Mouse (Mus musculus) forelimb bud, embryonic 11.5 days (tissue): ENCODE data around the gene Klra3.
"Not testable (repeated sequence)": the region's sequence is repeated elsewhere in the genome, so short reads cannot be mapped to it uniquely, and the experiment has no call there.

Experiments used
- DNase-seq: peaks from one replicate; pipeline ENCODE4 v3.0.0-alpha.2; 2012; ENCODE audit warnings: low read depth, low spot score

Klra3 gene

DNA sequence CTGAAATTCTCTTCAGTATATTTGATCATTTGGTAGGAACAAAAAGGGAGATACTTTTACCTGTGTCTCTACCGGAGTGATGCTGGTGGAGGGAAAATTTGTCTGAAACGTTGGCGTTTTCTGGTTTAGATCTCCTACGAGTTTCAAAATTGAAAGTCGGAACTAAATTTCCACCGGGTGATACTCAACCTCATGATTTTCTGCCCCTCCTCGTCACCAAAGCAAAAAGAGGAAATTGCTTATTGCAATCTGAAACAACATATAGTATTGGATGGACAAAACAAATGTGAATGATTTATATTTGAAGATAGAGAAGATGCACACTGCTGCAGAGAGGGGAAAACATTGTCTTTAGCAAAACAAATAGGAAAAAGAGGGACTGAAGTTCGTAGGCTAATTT lies at the start of gene Klra3:
Klra3 (minus strand) TSS at position 164 of the 400 bp plus-strand sequence.
- DNase-seq = no peak

DNA sequence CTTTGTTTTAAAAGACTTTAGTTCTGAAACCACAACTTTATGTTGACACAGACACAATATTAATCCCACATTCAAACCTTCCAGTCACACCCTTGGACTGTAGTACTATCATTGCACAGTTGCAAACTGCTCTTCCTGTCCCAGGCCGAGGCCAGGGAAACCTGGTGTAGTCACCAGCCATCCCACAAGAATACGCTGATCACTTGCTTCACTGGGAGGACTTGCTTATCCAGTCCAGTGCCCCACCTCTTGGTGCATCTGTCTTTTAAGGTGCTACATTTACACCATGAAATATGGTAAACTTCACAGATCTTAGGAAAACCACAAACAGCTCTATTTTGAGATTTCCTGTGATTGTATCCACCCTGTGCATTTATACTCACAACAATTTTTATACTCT lies 49.4 kb upstream of the Klra3 start, which contains the start of gene Klra1:
Klra1 (minus strand) TSS at position 125 of the 400 bp plus-strand sequence.
- no peak for DNase-seq

GRCm38 (mm10) chr6:130385803-130386202 lies 48.4 kb upstream of the Klra3 start:
- DNase-seq = no peak

- DNase-seq = no peak
These were observed 45.0 kb upstream of the Klra3 start for GRCm38 (mm10) chr6:130382375-130382774.

GRCm38 (mm10) chr6:130345381-130345780 lies 8.0 kb upstream of the Klra3 start:
- DNase-seq = not testable (repeated sequence)

DNA sequence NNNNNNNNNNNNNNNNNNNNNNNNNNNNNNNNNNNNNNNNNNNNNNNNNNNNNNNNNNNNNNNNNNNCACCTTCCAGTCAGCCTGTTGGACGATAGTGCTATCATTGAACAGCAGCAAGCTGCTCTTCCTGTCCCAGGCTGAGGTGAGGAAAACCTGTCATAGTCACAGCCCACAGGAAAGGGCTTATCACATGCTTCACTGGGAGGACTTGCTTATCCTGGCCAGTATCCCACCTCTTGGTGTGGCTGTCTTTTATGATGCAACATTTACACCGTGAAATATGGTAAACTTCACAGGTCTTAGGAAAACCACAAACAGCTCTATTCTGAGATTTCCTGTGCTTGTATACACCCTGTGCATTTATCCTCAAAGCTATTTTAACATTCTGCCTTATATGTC lies 4.6 kb upstream of the Klra3 start:
- DNase-seq = not testable (repeated sequence)

GRCm38 (mm10) chr6:130287984-130288649 lies 49.3 kb downstream of the Klra3 start:
- no peak for DNase-seq

DNA sequence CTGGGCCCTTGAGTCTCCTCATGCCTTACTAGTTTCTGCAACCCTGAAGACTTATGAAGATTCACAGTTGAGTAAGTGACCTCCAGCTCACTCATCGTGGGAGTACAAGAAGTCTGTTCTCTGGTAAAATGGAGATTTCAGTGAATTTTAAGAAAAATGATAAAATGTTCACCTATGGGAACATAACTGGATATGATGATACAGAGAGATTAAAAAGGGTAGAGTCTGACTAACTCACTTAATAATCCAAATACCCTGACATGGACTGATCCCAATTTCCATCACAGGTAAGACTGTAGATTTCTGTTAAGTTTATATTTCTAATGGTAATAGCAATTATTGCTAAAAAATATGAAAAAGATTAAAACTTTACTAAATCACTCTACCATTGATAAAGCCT lies 55.5 kb downstream of the Klra3 start, which contains the start of gene Klra10:
Klra10 (minus strand) TSS at position 101 of the 400 bp plus-strand sequence.
- not testable (repeated sequence) for DNase-seq
